Mouse (Mus musculus) megakaryocyte-erythroid progenitor cell, adult 5-6 weeks (primary cell): ENCODE measurements around the gene Tex9. TPM values are rescaled to one million over a fixed set of nuclear protein-coding genes. Genes with fewer than 3 reads are reported as not detected.

ENCODE experiments used
- ATAC-seq: replicated peaks from 2 replicates; pipeline ENCODE4 v1.8.0; 2016; ENCODE audit warnings: mild to moderate bottlenecking, inconsistent platforms; ENCODE audit not compliant: severe bottlenecking, poor library complexity, low FRiP score, low TSS enrichment
- total RNA-seq, 2 experiments: library from RNA; stranded (forward) in 1 of 2; stranded (reverse) in 1 of 2; fragments of 200-1000, 215-1000 nt in 1 of 2; fragments of >200 nt in 1 of 2; fragmentation: Nextera tagmentation in 1 of 2; gene quantifications; 2 replicates each; pipeline ENCODE4 v1.2.3; 2014 to 2017

Gene Tex9
- 27.9 and 34.0 TPM in 2 replicates for total RNA-seq (2014; fragmentation: Nextera tagmentation)
- 30.5 and 52.0 TPM in 2 replicates for total RNA-seq (2017)

- peak; percentile 19; the same call in 1 of the 2 replicates for ATAC-seq
Observed at GRCm38 (mm10) chr9:72492194-72492565, at the start of gene Tex9. Gene Tex9, minus strand, starts transcription at chr9:72492212.

GRCm38 (mm10) chr9:72537086-72537485 lies 45.1 kb upstream of the Tex9 start:
- no peak for ATAC-seq

GRCm38 (mm10) chr9:72535394-72535793 lies 43.4 kb upstream of the Tex9 start:
- ATAC-seq = no peak

GRCm38 (mm10) chr9:72534985-72535384 lies 43.0 kb upstream of the Tex9 start:
- ATAC-seq = no peak

- no peak for ATAC-seq
Observed at GRCm38 (mm10) chr9:72533089-72533415, 41.0 kb upstream of the Tex9 start.

- ATAC-seq = peak; percentile 36
Observed at GRCm38 (mm10) chr9:72532381-72533088, 40.5 kb upstream of the Tex9 start.

- no peak; the same call in 1 of the 2 replicates for ATAC-seq
Observed at GRCm38 (mm10) chr9:72531996-72532380, 40.0 kb upstream of the Tex9 start, which contains the start of gene Rfx7. Gene Rfx7, plus strand, starts transcription at chr9:72532240.

- ATAC-seq = peak; percentile 48
Observed at GRCm38 (mm10) chr9:72531291-72531995, 39.4 kb upstream of the Tex9 start.

GRCm38 (mm10) chr9:72530824-72531223 lies 38.8 kb upstream of the Tex9 start:
- ATAC-seq = no peak

GRCm38 (mm10) chr9:72530237-72530636 lies 38.2 kb upstream of the Tex9 start:
- ATAC-seq = peak; percentile 74

- no peak for ATAC-seq
Observed at GRCm38 (mm10) chr9:72526091-72526490, 34.1 kb upstream of the Tex9 start.

GRCm38 (mm10) chr9:72520849-72521248 lies 28.8 kb upstream of the Tex9 start:
- ATAC-seq = no peak

- ATAC-seq = no peak
Observed at GRCm38 (mm10) chr9:72519246-72519645, 27.2 kb upstream of the Tex9 start.

GRCm38 (mm10) chr9:72515366-72515765 lies 23.4 kb upstream of the Tex9 start:
- ATAC-seq = no peak

GRCm38 (mm10) chr9:72512229-72512981 lies 20.4 kb upstream of the Tex9 start:
- no peak for ATAC-seq

- ATAC-seq = no peak
Observed at GRCm38 (mm10) chr9:72497171-72497570, 5.2 kb upstream of the Tex9 start.

GRCm38 (mm10) chr9:72496691-72497090 lies 4.7 kb upstream of the Tex9 start:
- ATAC-seq = no peak

- no peak for ATAC-seq
Observed at GRCm38 (mm10) chr9:72493984-72494685, 2.1 kb upstream of the Tex9 start.

GRCm38 (mm10) chr9:72493465-72493864 lies 1.5 kb upstream of the Tex9 start:
- ATAC-seq = no peak
